Mouse (Mus musculus) gastrocnemius, adult 2 months (tissue): ENCODE data around the gene Hist1h1d. TPM values are rescaled to one million over a fixed set of nuclear protein-coding genes. Genes with fewer than 3 reads are reported as not detected.
A peak's percentile ranks its signal among the peaks of the same experiment; 100 is the strongest.

ENCODE experiments used
- DNase-seq: peaks from one replicate; pipeline ENCODE4 v3.0.0; 2022
- H3K27ac ChIP-seq: fragments of 200-600 bp; 2 replicates; pipeline ENCODE4 v1.8.1; 2022; ENCODE audit warnings: mild to moderate bottlenecking
- H3K4me3 ChIP-seq: fragments of 200-600 bp; 2 replicates; pipeline ENCODE4 v1.8.1; 2022; ENCODE audit warnings: mild to moderate bottlenecking, moderate library complexity
- CTCF ChIP-seq: fragments of 200-600 bp; IDR thresholded peaks from 2 replicates; pipeline ENCODE4 v1.8.1; 2022; ENCODE audit warnings: antibody characterized with exemption, mild to moderate bottlenecking, moderate library complexity
- intact Hi-C: fragments of 180-260 bp; cut with DNase I; formaldehyde crosslinking; loops from one replicate; pipeline ENCODE4 v1.15.1; 2025
- long read RNA-seq, 2 experiments: library from polyadenylated mRNA; stranded (forward); transcript quantifications; one replicate each; pipeline ENCODE4 v2.0.0; 2021
- total RNA-seq, 2 experiments: library from RNA; stranded (reverse); gene quantifications; 2 replicates each; pipeline ENCODE4 v1.2.3; 2021

The Hist1h1d gene
- under 1 TPM; 0.56 to 0.81 TPM for total RNA-seq
- long read RNA-seq, experiment 1: 0 reads
- long read RNA-seq, experiment 2: 0 reads

GRCm38 (mm10) chr13:23552962-23553361, at the start of gene Hist1h1d:
Hist1h1d (plus strand) TSS chr13:23553262.
- peak within 1 kb of the TSS; percentile 81; the same call in 1 of the 2 replicates for H3K4me3 ChIP-seq
- intact Hi-C loops: no loop called here
- peak within 1 kb of the TSS; percentile 84; the same call in 1 of the 2 replicates for H3K27ac ChIP-seq
- DNase-seq: no peak
- TF ChIP-seq CTCF: no peak

GRCm38 (mm10) chr13:23503797-23504196, 49.3 kb upstream of the Hist1h1d start:
- no peak for DNase-seq
- H3K4me3 ChIP-seq: no peak overlapping the region
- intact Hi-C loops: no loop called here
- no peak for TF ChIP-seq CTCF
- no peak overlapping the region for H3K27ac ChIP-seq

- TF ChIP-seq CTCF: no peak
- no peak for DNase-seq
- H3K4me3 ChIP-seq: peak overlapping the region; percentile 57
- no peak overlapping the region for H3K27ac ChIP-seq
- intact Hi-C loops: no loop called here
These were observed 47.3 kb upstream of the Hist1h1d start for GRCm38 (mm10) chr13:23505662-23506345.

- H3K27ac ChIP-seq: no peak overlapping the region
- intact Hi-C loops: no loop called here
- peak; percentile 25 for DNase-seq
- TF ChIP-seq CTCF: no peak
- peak overlapping the region; percentile 57 for H3K4me3 ChIP-seq
These were observed 46.7 kb upstream of the Hist1h1d start for GRCm38 (mm10) chr13:23506351-23506750.

- intact Hi-C loops: no loop called here
- DNase-seq: no peak
- H3K27ac ChIP-seq: no peak overlapping the region
- no peak overlapping the region for H3K4me3 ChIP-seq
- no peak for TF ChIP-seq CTCF
These were observed 46.1 kb upstream of the Hist1h1d start for GRCm38 (mm10) chr13:23506819-23507515.

- intact Hi-C loops: loop anchor here (10.0 kb wide), 1 partner anchor 1565 kb away; the partner anchor contains the start of gene Zfp184
These were observed 42.9 kb upstream of the Hist1h1d start for GRCm38 (mm10) chr13:23510127-23510526.

GRCm38 (mm10) chr13:23513517-23513916, 39.5 kb upstream of the Hist1h1d start:
- Histone ChIP-seq H3K4me3 (no peak overlapping the region), H3K27ac (no peak overlapping the region)
- TF ChIP-seq CTCF: no peak
- intact Hi-C loops: loop anchor here (10.0 kb wide), 1 partner anchor 1569 kb away; the partner anchor contains the start of gene Zfp184
- DNase-seq: no peak

More at GRCm38 (mm10) chr13:23510127-23510526, 42.9 kb upstream of the Hist1h1d start:
- no peak for DNase-seq
- H3K27ac ChIP-seq: no peak overlapping the region
- TF ChIP-seq CTCF: no peak
- no peak overlapping the region for H3K4me3 ChIP-seq

GRCm38 (mm10) chr13:23515281-23515680, 37.8 kb upstream of the Hist1h1d start:
- no peak for TF ChIP-seq CTCF
- H3K27ac ChIP-seq: no peak overlapping the region
- no peak overlapping the region for H3K4me3 ChIP-seq
- intact Hi-C loops: loop anchor here (5.0 to 10.0 kb wide), 2 partner anchors 1493 to 1570 kb away; partner anchors contain the start of gene Zfp184
- no peak for DNase-seq

GRCm38 (mm10) chr13:23515826-23516620, 37.0 kb upstream of the Hist1h1d start:
- H3K27ac ChIP-seq: no peak overlapping the region
- H3K4me3 ChIP-seq: peak overlapping the region; percentile 78
- TF ChIP-seq CTCF: no peak
- DNase-seq: no peak
- intact Hi-C loops: loop anchor here (2.0 to 10.0 kb wide), 3 partner anchors 69 to 1571 kb away; partner anchors contain the start of gene Zfp184

- Histone ChIP-seq H3K4me3 (peak overlapping the region; percentile 78), H3K27ac (peak overlapping the region; percentile 82)
- intact Hi-C loops: loop anchor here (2.0 to 10.0 kb wide), 3 partner anchors 70 to 1572 kb away; partner anchors contain the start of gene Zfp184
- no peak for TF ChIP-seq CTCF
- DNase-seq: peak; percentile 71
These were observed 36.0 kb upstream of the Hist1h1d start for GRCm38 (mm10) chr13:23516822-23517602.

- intact Hi-C loops: loop anchor here (2.0 to 10.0 kb wide), 4 partner anchors 71 to 1573 kb away; partner anchors contain the start of gene Zfp184
- Histone ChIP-seq H3K27ac (peak overlapping the region; percentile 82), H3K4me3 (peak overlapping the region; percentile 78)
- TF ChIP-seq CTCF: no peak
- DNase-seq: peak; percentile 85
These were observed 35.3 kb upstream of the Hist1h1d start for GRCm38 (mm10) chr13:23517603-23518294.
